Mouse (Mus musculus) forebrain, embryonic 14.5 days (tissue): Measurements from ENCODE around the gene Tln2. TPM values are rescaled to one million over a fixed set of nuclear protein-coding genes. Genes with fewer than 3 reads are reported as not detected.

Experiments used
- ATAC-seq: fragments of 200-750 bp; cut with Nextera tagmentation; 2 replicates; pipeline ENCODE4 v1.8.0; 2017; ENCODE audit warnings: mild to moderate bottlenecking, moderate library complexity
- DNase-seq: peaks from one replicate; pipeline ENCODE4 v3.0.0-alpha.2; 2015; ENCODE audit warnings: low spot score
- H3K27ac ChIP-seq: fragments of 300-500 bp; sonication (generic); 2 replicates; pipeline ENCODE4 v1.5.1; 2014; ENCODE audit warnings: low read depth, mild to moderate bottlenecking, control low read depth, low read length, moderate library complexity
- H3K27me3 ChIP-seq: fragments of 300-500 bp; sonication (generic); replicated peaks from 2 replicates; pipeline ENCODE4 v1.6.1; 2014; ENCODE audit warnings: low read length, control low read depth, mixed read lengths; ENCODE audit not compliant: control insufficient read depth, insufficient read depth
- H3K36me3 ChIP-seq: fragments of 300-500 bp; sonication (generic); 2 replicates; pipeline ENCODE4 v1.6.1; 2014; ENCODE audit warnings: low read length, control low read depth; ENCODE audit not compliant: control insufficient read depth, insufficient read depth
- H3K4me1 ChIP-seq: fragments of 300-500 bp; sonication (generic); 2 replicates; pipeline ENCODE4 v1.6.1; 2014; ENCODE audit warnings: antibody characterized with exemption, low read length, control low read depth; ENCODE audit not compliant: control insufficient read depth, insufficient read depth
- H3K4me2 ChIP-seq: fragments of 300-500 bp; sonication (generic); 2 replicates; pipeline ENCODE4 v1.6.1; 2014; ENCODE audit warnings: mild to moderate bottlenecking, control low read depth, low read length
- H3K4me3 ChIP-seq: fragments of 300-500 bp; sonication (generic); 2 replicates; pipeline ENCODE4 v1.5.1; 2014; ENCODE audit warnings: low read depth, low read length, control low read depth
- H3K9ac ChIP-seq: fragments of 300-500 bp; sonication (generic); 2 replicates; pipeline ENCODE4 v1.6.1; 2014; ENCODE audit warnings: mild to moderate bottlenecking, low read length, control low read depth, moderate library complexity
- H3K9me3 ChIP-seq: fragments of 300-500 bp; sonication (generic); replicated peaks from 2 replicates; pipeline ENCODE4 v1.6.1; 2016; ENCODE audit warnings: low read length, control low read depth, mixed read lengths; ENCODE audit not compliant: control insufficient read depth
- WGBS: fragments of 180-500 bp; shearing (Covaris S2); extraction: QIAGEN DNeasy Blood & Tissue Kit; methylation state at CpG from one replicate; pipeline ENCODE4 v1.1.7; 2014; 5-methylcytosine and 5-hydroxymethylcytosine counted together
- polyA plus RNA-seq: library from polyadenylated mRNA; unstranded; fragments of >200 nt; fragmentation: Nextera tagmentation; extraction: Ambion mirVana; gene quantifications from 2 replicates; pipeline ENCODE4 v1.2.1, GENCODE M21; 2014

Gene Tln2
- polyA plus RNA-seq, 1 experiment from 2014 or later = 15.7 TPM

- 47% methylated on average over 3 of the region's 3 CpGs for WGBS
- no peak overlapping the region for H3K4me2 ChIP-seq
- DNase-seq = no peak
- no peaks in the 10 kb centered on the region for H3K36me3 ChIP-seq
- H3K4me3 ChIP-seq = no peak overlapping the region
- no peak overlapping the region for H3K9ac ChIP-seq
- ATAC-seq = no peak
- no peaks in the 10 kb centered on the region for H3K27me3 ChIP-seq
- no peaks in the 10 kb centered on the region for H3K4me1 ChIP-seq
- no peaks in the 10 kb centered on the region for H3K9me3 ChIP-seq
- H3K27ac ChIP-seq = no peak overlapping the region
Measured at GRCm38 (mm10) chr9:67274296-67274695, 285.2 kb downstream of the Tln2 start.

- Histone ChIP-seq H3K4me2 (no peak overlapping the region), H3K27ac (no peak overlapping the region), H3K9me3 (no peaks in the 10 kb centered on the region), H3K9ac (no peak overlapping the region), H3K4me1 (no peaks in the 10 kb centered on the region), H3K36me3 (no peaks in the 10 kb centered on the region), H3K4me3 (no peak overlapping the region), H3K27me3 (no peaks in the 10 kb centered on the region)
- ATAC-seq (no peak), DNase-seq (no peak)
Measured at GRCm38 (mm10) chr9:67273362-67273761, 286.1 kb downstream of the Tln2 start.

- Histone ChIP-seq H3K9me3 (no peaks in the 10 kb centered on the region), H3K9ac (no peak overlapping the region), H3K4me1 (no peaks in the 10 kb centered on the region; the same call in 1 of the 2 replicates), H3K4me2 (no peak overlapping the region), H3K4me3 (no peak overlapping the region), H3K36me3 (no peaks in the 10 kb centered on the region), H3K27me3 (no peaks in the 10 kb centered on the region), H3K27ac (no peak overlapping the region)
- 80% methylated on average over 7 of the region's 7 CpGs for WGBS
- ATAC-seq (no peak), DNase-seq (peak; percentile 8)
Measured at GRCm38 (mm10) chr9:67270734-67271133, 288.8 kb downstream of the Tln2 start.

- DNase-seq = peak; percentile 13
- WGBS = 87% methylated on average over 7 of the region's 7 CpGs
- H3K36me3 ChIP-seq = no peaks in the 10 kb centered on the region
- H3K9ac ChIP-seq = no peak overlapping the region
- H3K4me1 ChIP-seq = peaks cover 4% of the 10 kb centered on the region; the same call in 1 of the 2 replicates
- H3K9me3 ChIP-seq = no peaks in the 10 kb centered on the region
- no peak overlapping the region for H3K27ac ChIP-seq
- H3K4me3 ChIP-seq = no peak overlapping the region
- no peak for ATAC-seq
- no peak overlapping the region for H3K4me2 ChIP-seq
- H3K27me3 ChIP-seq = no peaks in the 10 kb centered on the region
Measured at GRCm38 (mm10) chr9:67270061-67270595, 289.4 kb downstream of the Tln2 start.

GRCm38 (mm10) chr9:67267276-67267990, 292.1 kb downstream of the Tln2 start:
- ATAC-seq = no peak
- H3K36me3 ChIP-seq = no peaks in the 10 kb centered on the region
- WGBS = 86% methylated on average over 8 of the region's 8 CpGs

GRCm38 (mm10) chr9:67265513-67265912, 294.0 kb downstream of the Tln2 start:
- Histone ChIP-seq H3K4me2 (no peak overlapping the region), H3K36me3 (no peaks in the 10 kb centered on the region), H3K4me3 (no peak overlapping the region), H3K9ac (no peak overlapping the region), H3K27ac (no peak overlapping the region), H3K27me3 (no peaks in the 10 kb centered on the region), H3K9me3 (no peaks in the 10 kb centered on the region), H3K4me1 (peaks cover 11% of the 10 kb centered on the region)
- 75% methylated on average over 11 of the region's 11 CpGs for WGBS
- no peak for DNase-seq
- ATAC-seq = no peak

More at GRCm38 (mm10) chr9:67267276-67267990, 292.1 kb downstream of the Tln2 start:
- Histone ChIP-seq H3K4me2 (no peak overlapping the region), H3K4me3 (no peak overlapping the region), H3K4me1 (peaks cover 5% of the 10 kb centered on the region; the same call in 1 of the 2 replicates), H3K9me3 (no peaks in the 10 kb centered on the region), H3K27me3 (no peaks in the 10 kb centered on the region), H3K27ac (no peak overlapping the region), H3K9ac (no peak overlapping the region)
- DNase-seq = no peak

- DNase-seq (peak; percentile 54), ATAC-seq (0 out of 2 replicates have a peak, but pooled peaks have one; percentile 23)
- WGBS = 48% methylated on average over 2 of the region's 2 CpGs
- H3K4me1 ChIP-seq = peaks cover 11% of the 10 kb centered on the region
- H3K27ac ChIP-seq = no peak overlapping the region
- no peaks in the 10 kb centered on the region for H3K9me3 ChIP-seq
- H3K9ac ChIP-seq = no peak overlapping the region
- H3K27me3 ChIP-seq = no peaks in the 10 kb centered on the region
- H3K4me2 ChIP-seq = no peak overlapping the region
- H3K4me3 ChIP-seq = no peak overlapping the region
- H3K36me3 ChIP-seq = no peaks in the 10 kb centered on the region
Measured at GRCm38 (mm10) chr9:67264896-67265295, 294.6 kb downstream of the Tln2 start.

GRCm38 (mm10) chr9:67260835-67261599, 298.5 kb downstream of the Tln2 start:
- no peak for ATAC-seq
- Histone ChIP-seq H3K36me3 (no peaks in the 10 kb centered on the region), H3K9ac (no peak overlapping the region), H3K27ac (no peak overlapping the region), H3K9me3 (no peaks in the 10 kb centered on the region), H3K4me2 (no peak overlapping the region), H3K4me1 (peaks cover 11% of the 10 kb centered on the region), H3K4me3 (no peak overlapping the region), H3K27me3 (no peaks in the 10 kb centered on the region)
- WGBS = 12% methylated on average over 13 of the region's 13 CpGs
- peak; percentile 41 for DNase-seq

GRCm38 (mm10) chr9:67250141-67250540, 309.4 kb downstream of the Tln2 start:
- ATAC-seq (no peak), DNase-seq (no peak)
- Histone ChIP-seq H3K4me2 (no peak overlapping the region), H3K27ac (no peak overlapping the region), H3K36me3 (no peaks in the 10 kb centered on the region; the same call in 1 of the 2 replicates), H3K4me3 (no peak overlapping the region), H3K9me3 (no peaks in the 10 kb centered on the region), H3K9ac (no peak overlapping the region), H3K4me1 (no peaks in the 10 kb centered on the region), H3K27me3 (no peaks in the 10 kb centered on the region)
- 63% methylated on average over 2 of the region's 2 CpGs for WGBS
